Mouse (Mus musculus) heart, postnatal 10 days (tissue): ENCODE results near the gene Mfsd4a. TPM values are rescaled to one million over a fixed set of nuclear protein-coding genes. Genes with fewer than 3 reads are reported as not detected.

Experiments
- DNase-seq, 2 experiments: peaks; one replicate each; pipeline ENCODE4 v3.0.0; 2021
- intact Hi-C: fragments of 180-260 bp; cut with DNase I; formaldehyde crosslinking; loops from one replicate; pipeline ENCODE4 v1.15.1; 2025
- total RNA-seq, 2 experiments: library from RNA; stranded (reverse); gene quantifications; 2 replicates each; pipeline ENCODE4 v1.2.3; 2021

Gene Mfsd4a
- total RNA-seq, 2 experiments from 2014 or later, result 1.7 TPM

GRCm38 (mm10) chr1:132026925-132027646, 40.8 kb downstream of the Mfsd4a start:
- intact Hi-C loops, result no loop called here
- no peak for DNase-seq

DNA sequence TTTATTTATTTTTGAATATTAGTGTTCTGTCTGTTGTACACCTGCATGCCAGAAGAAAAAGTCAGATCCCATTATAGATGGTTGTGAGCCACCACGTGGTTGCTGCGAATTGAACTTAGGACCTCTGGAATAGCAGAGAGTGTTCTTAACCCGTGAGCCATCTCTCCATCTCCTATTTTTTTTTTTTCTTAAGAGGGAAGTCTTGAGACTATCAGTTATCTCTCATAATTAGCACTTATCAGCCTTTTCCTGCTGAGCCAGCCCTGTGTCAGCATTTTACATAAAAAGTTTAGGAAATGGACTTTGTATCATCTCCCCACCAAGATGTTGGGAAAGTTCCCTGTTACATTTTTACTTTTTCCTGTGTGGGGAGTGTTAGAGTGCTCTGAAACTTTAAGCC, 45.8 kb downstream of the Mfsd4a start:
- no peak for DNase-seq
- intact Hi-C loops, result no loop called here

GRCm38 (mm10) chr1:132019876-132020275, 48.0 kb downstream of the Mfsd4a start:
- no peak for DNase-seq
- intact Hi-C loops, result no loop called here

- DNase-seq, result no peak
- intact Hi-C loops, result loop anchor here (2.0 kb wide), 1 partner anchor 14 kb away; no protein-coding TSS in a partner anchor
Observed at GRCm38 (mm10) chr1:132016691-132017090, 51.2 kb downstream of the Mfsd4a start.

DNA sequence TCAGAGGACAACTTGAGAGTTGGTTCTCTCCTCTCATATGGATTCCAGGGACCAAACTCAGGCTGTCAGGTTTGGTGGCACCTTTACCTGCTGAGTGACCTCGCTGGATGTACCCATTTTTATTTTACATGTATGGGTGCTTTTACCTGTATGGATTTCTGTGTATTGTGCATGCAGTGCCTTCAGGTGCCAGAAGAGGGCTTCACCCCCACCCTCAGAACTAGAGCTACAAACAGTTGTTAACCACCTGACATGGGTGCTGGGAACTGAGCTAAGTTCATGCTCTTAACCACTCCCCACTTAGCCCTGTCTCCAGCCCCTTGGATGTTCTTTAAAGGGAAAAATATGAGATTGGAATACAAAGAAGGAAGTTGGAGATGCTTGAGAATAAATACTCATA, 53.1 kb downstream of the Mfsd4a start:
- no peak for DNase-seq
- intact Hi-C loops, result no loop called here

DNA sequence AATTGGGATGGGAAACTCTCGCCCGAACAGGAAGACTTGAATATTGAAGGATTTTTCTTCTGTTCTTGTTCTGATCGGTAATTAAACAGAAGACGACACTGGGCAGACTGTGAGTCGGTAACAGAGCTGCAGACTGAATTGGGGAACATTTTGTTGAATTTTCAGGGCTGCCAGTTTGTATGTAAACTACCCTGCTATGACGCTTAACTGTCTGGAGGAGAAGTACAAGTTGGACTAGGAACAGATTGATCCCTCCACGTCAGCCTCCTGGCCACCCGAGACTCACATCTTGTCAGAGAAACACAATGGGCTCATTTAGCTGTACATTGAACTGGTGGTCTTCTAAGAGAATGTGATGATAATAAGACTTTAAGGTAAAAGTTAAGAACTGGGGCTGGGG, 55.0 kb downstream of the Mfsd4a start:
- intact Hi-C loops, result no loop called here

GRCm38 (mm10) chr1:132011785-132012184, 56.1 kb downstream of the Mfsd4a start:
- DNase-seq, result no peak
- intact Hi-C loops, result no loop called here

More for the DNA sequence above, 55.0 kb downstream of the Mfsd4a start:
- DNase-seq, result no peak

DNA sequence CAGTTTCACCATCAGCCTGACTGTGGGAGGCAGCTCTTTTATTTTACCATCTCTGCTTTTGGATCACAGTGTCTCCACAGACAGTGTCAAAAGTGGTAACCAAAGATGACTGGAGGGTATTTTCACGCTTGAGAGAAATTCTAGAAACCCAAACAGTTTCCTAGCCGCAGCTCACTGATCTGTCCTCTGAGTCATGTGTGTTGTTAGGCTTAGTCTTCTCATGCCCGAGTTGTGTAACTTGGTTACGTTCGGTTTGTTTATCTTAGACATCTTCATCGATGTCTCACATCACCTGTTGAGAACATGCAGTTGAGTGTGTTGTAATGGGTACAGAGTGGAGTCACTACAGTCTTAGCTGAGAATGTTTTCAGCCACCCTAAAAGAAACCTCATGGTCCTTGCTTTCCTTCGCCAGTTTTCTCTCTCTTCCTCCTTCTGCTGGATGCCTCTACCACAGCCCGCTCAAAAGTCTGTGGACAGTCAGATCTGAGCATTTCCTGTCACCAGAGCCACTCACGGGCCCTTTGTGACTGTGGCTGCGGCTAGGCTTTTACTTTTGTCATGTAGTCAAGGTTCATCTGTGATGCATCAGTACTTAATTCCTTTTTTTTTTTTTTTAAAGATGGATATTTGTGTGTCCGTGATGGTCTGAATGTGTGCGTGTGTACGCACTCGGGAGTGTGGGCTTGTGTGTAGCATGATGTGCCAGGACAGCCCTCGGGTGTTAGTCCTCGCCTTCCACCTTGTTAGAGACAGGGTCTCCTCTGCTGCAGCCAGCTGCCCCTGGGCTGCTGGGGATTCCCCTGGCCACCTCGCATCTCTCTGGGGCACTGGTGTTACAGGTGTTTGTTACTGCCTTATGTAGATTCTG, 57.0 kb downstream of the Mfsd4a start:
- intact Hi-C loops, result no loop called here
- no peak for DNase-seq

- intact Hi-C loops, result loop anchor here (2.0 kb wide), 1 partner anchor 30 kb away; no protein-coding TSS in a partner anchor
- no peak for DNase-seq
Observed at GRCm38 (mm10) chr1:132008881-132009644, 58.8 kb downstream of the Mfsd4a start.

DNA sequence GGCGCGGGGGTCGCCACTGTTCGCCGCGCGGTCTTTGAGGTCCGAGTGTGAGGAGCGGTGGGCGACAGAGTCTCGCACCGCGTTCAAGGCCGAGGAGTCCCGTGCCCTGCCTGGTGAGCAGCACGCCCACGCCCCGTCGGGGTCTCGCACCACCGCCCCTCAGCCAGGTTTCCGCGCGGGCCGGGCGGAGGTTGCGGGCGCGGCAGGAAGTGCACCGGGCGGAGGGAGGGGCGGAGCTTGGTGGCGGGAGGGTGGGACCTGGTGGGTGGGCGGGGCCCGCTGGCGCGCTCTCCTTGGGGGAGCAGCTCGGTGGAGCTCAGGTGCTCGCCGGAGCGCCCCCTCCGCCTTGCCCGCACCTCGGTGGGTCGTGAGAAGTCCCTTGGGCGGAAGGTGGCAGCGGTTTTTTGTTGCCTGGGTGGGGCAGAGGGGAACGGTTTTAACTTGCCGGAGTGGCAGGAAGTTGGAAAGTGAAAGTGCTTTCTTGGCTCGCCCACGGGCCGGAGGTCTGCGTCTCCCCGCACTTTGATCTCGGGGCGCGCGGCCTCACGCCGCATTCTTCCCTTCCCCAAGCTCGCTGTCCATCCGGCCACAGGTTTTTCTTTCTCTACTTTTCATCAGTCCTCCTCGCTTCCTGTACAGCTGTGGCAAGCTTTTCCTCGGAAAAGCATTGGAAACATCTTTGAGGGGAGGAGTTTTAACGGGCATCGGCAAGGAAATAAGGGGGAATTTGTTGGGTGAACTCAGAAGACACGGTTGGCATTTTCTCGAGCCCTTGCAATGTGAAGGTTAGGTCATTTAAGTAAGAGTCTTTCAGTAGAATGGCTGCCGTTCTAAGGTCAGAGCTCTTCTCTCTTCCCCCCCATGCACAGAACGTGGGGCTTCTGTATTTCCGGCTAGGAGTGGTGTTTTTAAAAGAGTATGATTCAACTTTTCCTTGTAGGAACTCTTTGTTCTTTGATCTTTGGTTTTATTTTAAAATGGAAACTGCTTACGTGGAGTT, 59.7 kb downstream of the Mfsd4a start:
- peak; percentile 90 to 92 for DNase-seq

GRCm38 (mm10) chr1:132007282-132007815, 60.5 kb downstream of the Mfsd4a start, which contains the start of gene Elk4:
Gene Elk4, plus strand, starts transcription at chr1:132007607.
- intact Hi-C loops, result no loop called here
- peak; percentile 94 to 96 for DNase-seq

More for the DNA sequence above, 59.7 kb downstream of the Mfsd4a start:
- intact Hi-C loops, result loop anchor here (2.0 kb wide), 1 partner anchor 31 kb away; no protein-coding TSS in a partner anchor

- peak in 1 of 2 experiments; percentile 21 for DNase-seq
- intact Hi-C loops, result no loop called here
Observed at GRCm38 (mm10) chr1:132006721-132007120, 61.1 kb downstream of the Mfsd4a start.

DNA sequence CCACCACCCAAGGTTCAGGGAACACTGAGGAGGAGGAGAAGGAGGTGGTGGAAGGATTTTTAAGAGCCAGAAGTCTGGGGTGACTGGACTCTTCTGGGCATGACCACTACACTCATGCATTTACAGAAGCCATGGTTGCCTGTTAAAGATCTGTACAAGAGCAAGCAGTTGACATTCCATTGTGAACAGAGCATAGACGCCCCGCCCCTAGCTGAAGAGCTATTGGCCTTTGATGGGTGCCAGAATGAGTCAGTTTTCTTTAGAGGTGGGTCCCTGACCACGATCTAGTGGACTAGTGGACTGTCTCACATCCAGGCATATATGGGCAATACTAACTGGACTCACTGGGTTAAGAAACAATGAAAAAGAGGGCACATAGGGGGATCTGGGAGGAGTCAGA, 61.8 kb downstream of the Mfsd4a start:
- no peak for DNase-seq
- intact Hi-C loops, result no loop called here

GRCm38 (mm10) chr1:132005466-132005865, 62.4 kb downstream of the Mfsd4a start:
- intact Hi-C loops, result no loop called here

GRCm38 (mm10) chr1:132004574-132005180, 63.2 kb downstream of the Mfsd4a start:
- intact Hi-C loops, result no loop called here
- DNase-seq, result no peak

More at GRCm38 (mm10) chr1:132005466-132005865, 62.4 kb downstream of the Mfsd4a start:
- DNase-seq, result no peak

DNA sequence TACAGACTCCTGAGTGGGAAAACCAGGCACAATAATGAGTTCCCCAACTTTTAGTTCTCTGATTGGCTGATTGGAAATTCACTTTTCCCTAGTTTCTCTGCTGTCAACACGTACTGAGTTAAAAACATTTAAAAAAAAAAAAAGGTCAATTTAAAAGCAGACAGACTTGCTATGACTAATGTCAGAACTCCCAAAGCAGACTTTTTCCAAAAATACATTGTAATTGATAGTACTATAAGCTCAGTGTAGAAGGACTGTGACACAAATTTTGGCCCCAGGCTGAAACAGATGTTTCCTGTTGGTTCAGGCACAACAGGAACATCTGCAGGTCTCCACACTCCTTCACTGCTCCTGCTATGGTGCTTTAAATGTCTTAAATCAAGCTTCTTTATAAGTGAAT, 64.0 kb downstream of the Mfsd4a start:
- intact Hi-C loops, result no loop called here

GRCm38 (mm10) chr1:132003111-132003510, 64.8 kb downstream of the Mfsd4a start:
- DNase-seq, result no peak
- intact Hi-C loops, result no loop called here

More for the DNA sequence above, 64.0 kb downstream of the Mfsd4a start:
- DNase-seq, result peak; percentile 71 to 76

DNA sequence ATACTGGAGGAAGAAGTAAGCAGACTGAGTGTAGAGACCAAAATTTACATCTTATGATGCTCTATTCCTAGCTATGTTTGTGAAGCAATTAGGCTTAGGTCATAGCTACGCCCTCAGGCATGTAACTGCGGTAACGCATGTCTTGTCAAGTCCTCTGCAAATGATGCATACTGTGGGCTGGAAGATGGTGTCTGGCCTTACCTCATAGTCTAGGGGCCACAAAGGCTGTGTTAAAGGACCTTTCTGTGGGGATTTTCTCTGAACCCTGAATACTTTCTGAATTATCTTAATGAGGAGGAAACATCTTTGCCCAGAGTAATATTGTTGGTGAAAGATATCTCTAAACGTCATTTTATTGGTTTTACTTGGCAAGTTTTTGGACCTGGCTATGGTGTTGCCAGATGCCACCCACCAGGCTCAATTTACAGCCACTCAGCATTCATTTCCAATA, 66.0 kb downstream of the Mfsd4a start:
- DNase-seq, result no peak
- intact Hi-C loops, result no loop called here

DNA sequence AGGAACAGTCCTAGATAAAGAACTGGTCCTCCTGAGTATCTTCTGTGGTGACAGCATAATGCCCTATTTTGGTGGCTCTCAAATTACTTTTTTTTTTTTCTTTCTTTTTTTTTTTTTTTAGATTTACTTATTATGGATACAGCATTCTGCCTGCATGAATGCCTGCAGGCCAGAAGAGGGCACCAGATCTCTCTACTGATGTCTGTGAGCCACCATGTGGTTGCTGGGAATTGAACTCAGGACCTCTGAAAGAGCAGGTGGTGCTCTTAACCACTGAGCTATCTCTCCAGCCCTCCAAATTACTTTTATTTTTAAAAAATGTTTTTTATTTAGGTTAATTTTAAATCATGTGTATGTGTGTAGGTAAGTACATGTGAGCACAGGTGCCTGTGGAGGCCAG, 67.4 kb downstream of the Mfsd4a start:
- DNase-seq, result no peak
- intact Hi-C loops, result no loop called here
